Mouse (Mus musculus) urinary bladder, adult 2 months (tissue): ENCODE results near the gene Cdkl1. TPM values are rescaled to one million over a fixed set of nuclear protein-coding genes. Genes with fewer than 3 reads are reported as not detected.
A peak's percentile ranks its signal among the peaks of the same experiment; 100 is the strongest.

Source experiments
- DNase-seq: peaks from one replicate; pipeline ENCODE4 v3.0.0; 2022; ENCODE audit warnings: low spot score
- polyA plus RNA-seq: library from polyadenylated mRNA; depleted of rRNA; stranded (reverse); fragments of >200 nt; gene quantifications from 2 replicates; pipeline ENCODE4 v1.2.3, GENCODE M21; 2012

The Cdkl1 gene
- polyA plus RNA-seq, 1 experiment, result 5.4 TPM

DNA sequence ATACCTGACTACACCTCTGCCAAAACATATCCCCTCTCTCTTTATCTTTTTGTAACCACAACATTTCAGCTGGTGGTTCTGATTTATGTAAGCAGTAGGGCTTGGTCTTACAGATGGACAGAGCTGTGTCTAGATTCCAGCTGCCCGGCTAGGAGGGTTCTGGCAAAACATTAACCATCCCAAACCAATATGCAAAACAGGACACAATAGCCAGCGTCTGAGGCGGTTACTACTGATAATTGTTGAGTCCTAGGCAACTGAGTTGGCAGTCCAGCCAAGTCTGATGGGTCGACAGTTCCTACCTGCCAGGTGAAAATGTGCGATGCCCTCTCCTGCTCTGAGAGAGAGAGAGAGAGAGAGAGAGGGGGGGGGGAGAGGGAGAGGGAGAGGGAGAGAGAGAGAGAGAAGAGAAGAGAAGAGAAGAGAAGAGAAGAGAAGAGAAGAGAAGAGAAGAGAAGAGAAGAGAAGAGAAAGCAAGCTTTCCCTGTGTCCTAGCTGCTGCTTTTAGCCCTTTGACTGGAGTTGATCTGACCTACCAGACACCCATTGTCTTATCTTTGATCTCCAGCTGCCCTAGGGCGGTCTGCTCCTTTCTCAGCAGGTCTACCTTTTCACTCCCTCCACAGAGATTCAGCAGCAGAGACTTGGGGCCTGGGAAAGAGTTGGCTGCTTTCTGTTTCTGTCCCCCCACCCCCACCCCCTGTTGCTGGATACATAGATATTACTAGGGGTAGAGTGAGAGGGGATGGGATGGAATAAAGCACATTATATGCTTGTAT, 7.6 kb downstream of the Cdkl1 start:
- no peak for DNase-seq

DNA sequence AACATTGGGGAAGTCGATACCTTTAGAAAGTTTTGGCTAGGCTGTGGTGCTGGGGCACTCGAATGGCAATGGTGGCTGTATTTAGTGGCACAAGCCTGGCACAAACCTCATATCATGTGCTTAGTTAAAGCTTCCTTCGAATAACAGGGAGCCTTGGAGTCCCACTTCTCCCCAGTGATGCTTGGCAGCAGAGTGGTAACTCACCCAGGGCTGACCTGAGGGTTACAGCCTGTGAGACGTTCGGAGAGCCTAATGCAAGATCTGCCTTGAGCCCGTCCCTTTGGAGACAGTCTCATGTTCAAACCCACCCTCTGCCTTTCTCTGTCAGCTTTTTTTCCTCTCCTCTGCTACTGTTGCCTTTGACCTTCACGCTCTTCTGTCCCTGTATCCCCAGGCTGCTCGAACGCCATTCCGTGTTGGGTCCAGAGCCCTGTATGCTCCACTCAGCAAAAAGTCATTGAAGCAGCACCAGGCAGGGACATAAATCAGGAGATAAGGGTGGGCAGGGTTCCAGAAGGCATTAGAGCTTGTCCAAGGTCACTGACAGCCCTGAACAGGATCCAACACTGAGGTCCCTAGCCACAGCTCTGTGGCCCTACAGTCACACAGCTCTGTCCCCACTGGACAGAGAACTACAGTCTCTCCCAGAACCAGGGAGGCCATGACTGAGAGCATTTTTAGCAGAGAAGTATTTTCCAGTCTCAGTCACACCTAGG, 9.0 kb downstream of the Cdkl1 start:
- DNase-seq, result no peak

DNA sequence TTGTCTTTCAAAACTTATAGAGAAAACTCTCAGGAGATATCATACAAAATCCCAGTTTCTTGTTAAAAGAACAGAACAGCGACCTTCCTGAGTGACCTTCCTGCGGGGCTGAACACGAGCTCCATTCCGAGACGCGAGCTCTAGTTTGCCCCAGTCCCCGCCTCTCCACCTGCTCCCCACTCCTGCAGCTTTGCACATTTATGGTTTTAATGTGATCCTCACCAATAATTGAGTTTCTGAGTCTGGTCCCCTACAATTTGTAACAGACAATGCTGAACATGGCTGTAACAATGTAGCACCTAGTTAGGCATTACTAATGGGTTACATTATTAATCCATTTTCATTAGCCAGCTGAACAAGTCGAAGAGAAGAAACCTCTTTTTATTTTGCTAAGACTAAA, 9.6 kb downstream of the Cdkl1 start:
- DNase-seq, result no peak

DNA sequence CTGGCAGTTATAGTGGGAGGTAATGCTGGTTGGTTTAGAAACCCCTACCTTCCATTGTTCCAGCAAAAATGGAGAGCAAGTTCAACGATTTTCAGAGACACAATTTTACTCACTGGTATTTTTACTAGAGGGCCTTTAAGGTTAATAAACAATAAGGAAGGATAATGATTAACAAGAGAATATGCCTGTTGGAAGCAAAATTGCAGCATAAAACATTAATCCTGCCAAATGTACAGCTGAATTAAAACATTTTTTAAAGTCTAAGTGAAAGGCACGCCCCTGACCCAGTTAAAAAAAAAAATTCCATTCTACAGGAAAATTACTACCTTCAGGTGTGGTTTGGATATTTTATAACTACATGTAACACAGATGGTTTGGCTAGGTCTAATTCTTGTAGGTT, 13.1 kb downstream of the Cdkl1 start:
- DNase-seq, result no peak

- DNase-seq, result no peak
Observed at GRCm38 (mm10) chr12:69777341-69777730, 13.7 kb downstream of the Cdkl1 start.

DNA sequence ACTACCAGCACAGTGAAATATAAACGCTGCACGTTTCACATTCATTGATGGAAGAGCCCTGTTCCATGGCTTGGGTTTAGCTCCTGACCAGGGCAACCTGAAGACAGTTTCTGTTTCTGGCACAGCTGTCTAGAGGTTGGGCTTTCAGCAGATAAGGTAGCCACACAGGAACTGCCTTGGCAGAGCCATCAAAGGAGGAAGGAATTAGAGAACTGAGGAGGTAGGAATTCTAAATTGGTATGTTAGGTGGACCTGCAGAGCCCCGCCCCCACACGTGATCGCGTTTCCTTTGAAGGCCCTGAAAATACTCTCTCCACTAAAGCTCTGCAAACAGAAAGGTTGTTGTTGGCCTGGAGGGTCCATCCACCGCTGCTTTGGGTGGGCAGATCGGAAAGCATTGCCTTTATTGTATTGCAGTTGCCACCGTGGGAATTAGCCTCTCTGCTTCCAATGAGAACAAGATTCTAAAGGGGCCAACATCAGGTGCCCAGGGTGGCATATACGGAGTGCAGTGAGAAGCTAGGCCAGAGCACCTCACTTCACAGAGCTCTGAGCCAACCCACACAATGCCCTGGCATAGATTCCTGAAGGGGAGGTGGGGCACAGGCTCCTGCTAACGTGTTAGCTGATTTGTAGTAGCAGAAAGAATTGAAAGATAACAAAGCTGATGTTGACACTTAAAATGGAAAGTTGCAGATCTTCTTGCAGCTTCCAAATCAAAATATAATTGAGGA, 14.3 kb downstream of the Cdkl1 start:
- no peak for DNase-seq

GRCm38 (mm10) chr12:69768841-69769240, 22.2 kb downstream of the Cdkl1 start:
- no peak for DNase-seq

GRCm38 (mm10) chr12:69767476-69768258, 23.4 kb downstream of the Cdkl1 start:
- DNase-seq, result no peak

- DNase-seq, result no peak
Observed at GRCm38 (mm10) chr12:69766185-69766904, 24.7 kb downstream of the Cdkl1 start.

GRCm38 (mm10) chr12:69765543-69765942, 25.5 kb downstream of the Cdkl1 start:
- no peak for DNase-seq

- DNase-seq, result no peak
Observed at GRCm38 (mm10) chr12:69761603-69762002, 29.5 kb downstream of the Cdkl1 start.

- DNase-seq, result no peak
Observed at GRCm38 (mm10) chr12:69760743-69761406, 30.2 kb downstream of the Cdkl1 start.

GRCm38 (mm10) chr12:69760014-69760413, 31.1 kb downstream of the Cdkl1 start:
- no peak for DNase-seq

DNA sequence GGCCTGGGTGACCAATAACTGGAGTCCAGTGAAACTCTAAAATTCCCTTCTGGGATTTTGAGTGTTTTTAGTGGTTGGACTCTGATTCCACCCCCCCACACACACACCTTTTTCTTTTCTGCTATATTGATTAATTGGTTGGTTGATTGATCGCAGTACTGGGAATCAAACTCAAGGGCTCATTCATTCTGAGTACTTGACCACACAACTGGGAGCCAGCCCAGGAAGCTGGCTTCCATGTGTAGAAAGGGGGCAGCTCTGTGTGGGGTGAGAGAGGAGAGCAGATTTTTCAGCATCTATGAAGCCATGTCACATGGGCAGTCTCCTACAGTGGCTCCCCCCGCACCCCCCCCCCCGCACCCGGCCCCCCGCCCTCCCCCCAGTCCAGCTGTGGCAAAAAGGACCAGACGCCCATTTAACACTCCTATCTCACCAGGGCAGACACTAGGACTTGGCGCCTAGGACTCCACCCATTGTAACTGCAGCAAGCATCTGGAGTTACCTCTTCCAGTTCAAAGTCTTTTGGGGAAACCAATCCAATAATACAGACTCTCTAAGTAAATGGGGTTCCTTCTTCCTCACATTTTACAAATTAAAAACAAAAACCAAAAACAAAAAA, 31.7 kb downstream of the Cdkl1 start:
- no peak for DNase-seq

DNA sequence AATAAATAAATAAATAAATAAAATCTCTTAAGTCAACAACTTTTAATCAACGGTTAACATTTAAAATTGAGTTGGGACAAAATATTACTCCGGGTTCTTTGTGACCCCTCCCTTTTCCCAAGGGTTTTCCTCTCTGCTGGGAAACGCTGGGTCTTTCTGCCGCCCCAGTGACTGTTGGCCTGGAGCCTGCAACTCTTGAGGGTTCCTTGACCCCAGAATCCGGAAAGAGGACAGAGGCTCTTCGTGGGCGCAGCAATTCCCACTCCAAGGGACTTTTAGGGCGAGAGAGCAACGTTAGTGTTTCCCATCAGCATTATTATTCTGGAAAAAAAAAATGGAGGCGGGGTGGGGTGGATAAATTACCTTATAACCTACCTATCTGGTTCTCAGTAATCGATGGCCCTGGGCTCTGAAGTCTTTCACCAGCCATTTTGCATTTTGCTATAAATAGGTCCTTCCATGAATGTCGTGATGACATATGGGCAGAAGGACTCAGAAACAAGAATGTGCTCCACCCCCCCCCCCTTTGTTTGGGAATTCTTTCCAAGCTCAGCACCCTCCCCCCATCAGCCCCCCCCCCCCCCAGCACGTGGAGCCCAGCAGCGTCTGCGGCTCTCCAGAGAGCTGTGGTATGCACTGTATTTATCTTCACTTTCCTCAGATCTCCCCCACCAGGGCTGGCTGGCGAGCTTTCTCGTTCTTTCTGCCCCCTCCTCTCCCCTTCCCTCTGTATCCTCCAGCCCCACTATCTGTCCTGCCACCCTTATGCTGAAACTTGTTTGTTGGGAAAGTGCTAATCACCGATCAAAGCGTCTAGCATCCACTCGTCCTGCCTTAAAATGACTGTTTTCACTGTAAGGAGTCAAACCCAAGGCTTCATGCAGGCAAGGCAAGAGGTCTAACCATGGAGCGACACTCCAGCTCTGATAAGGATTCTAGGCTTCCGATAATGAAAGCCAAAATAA, 32.6 kb downstream of the Cdkl1 start:
- DNase-seq, result no peak

GRCm38 (mm10) chr12:69757418-69758141, 33.5 kb downstream of the Cdkl1 start:
- DNase-seq, result peak; percentile 53

- DNase-seq, result no peak
Observed at GRCm38 (mm10) chr12:69756015-69756414, 35.1 kb downstream of the Cdkl1 start.

DNA sequence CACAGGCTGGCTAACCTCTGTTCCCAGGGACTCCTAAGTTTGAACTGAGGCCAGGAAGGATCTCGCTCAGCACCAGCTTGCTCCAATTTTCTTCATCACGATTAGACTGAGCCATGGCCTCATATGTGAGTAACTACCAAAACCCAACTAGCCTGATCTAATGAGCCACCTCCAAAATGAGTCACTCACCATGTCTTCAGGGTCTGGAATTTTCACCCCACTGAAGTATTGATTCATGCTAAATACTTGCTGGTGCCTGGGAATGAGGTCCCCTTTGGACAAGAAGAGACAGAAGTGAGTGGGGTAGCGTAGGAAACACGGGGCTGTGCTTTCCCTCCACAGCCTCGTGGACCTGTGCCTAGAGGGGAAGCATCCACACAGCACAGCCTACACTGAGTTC, 37.1 kb downstream of the Cdkl1 start:
- DNase-seq, result no peak
